Mouse (Mus musculus) layer of hippocampus, adult 9-10 months (tissue): Measurements from ENCODE around the gene Lrp11.

Experiments used
- DNase-seq: peaks from one replicate; pipeline ENCODE4 v3.0.0; 2022; ENCODE audit warnings: low spot score

The Lrp11 gene

DNA sequence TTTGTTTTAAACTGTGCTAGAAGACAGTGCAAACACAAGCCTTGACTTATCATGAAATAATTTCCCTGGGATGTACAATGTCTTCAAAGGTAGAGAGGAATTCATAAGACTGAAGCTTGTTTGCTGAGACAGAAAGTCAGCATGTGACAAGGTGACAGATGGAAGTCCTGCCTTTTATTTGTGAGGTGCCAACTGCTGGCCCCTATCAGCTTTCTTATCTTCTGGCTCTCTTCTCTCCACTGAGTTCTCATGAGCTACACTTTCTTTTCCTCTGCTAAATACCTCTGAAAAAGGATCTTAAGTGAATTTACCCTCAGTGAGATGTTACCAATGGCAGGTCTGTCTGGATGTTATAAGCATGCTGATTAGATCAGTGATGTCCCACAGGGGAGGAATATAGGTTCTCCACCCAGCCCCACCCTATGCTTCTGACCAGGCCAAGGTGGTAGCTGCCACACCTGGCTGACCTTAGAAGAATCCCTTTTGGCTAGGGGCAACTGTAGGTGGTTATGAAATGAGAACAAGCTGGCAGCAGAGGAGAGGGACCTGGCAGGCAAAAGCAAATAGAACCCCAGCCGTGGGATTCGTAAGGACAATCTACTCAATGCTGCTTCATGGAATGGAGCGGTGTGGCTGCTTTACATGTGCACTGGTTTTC lies 34.4 kb downstream of the Lrp11 start:
- DNase-seq: no peak

GRCm38 (mm10) chr10:7629092-7629491 lies 39.5 kb downstream of the Lrp11 start:
- no peak for DNase-seq

DNA sequence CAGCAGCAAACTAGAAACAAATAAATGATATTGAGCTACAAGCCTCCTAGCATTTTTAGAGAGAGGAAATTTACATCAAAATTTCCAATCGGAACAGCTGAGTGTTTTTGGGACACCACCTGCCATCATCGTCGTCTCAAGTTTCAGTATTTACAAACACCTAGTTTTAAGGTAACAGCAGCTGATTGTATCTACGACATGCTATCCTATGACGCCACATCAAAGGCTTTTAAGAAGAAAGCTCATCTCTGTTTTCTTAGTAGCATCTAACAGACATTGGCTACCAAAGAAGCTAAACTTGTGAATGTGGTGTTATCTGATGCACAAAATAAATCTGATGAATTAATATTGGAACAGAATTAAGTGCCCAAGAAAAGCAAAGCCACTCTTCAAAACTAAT lies 40.7 kb downstream of the Lrp11 start:
- DNase-seq: no peak

GRCm38 (mm10) chr10:7630951-7631720 lies 41.5 kb downstream of the Lrp11 start:
- DNase-seq: no peak

GRCm38 (mm10) chr10:7640366-7640765 lies 50.8 kb downstream of the Lrp11 start:
- no peak for DNase-seq

DNA sequence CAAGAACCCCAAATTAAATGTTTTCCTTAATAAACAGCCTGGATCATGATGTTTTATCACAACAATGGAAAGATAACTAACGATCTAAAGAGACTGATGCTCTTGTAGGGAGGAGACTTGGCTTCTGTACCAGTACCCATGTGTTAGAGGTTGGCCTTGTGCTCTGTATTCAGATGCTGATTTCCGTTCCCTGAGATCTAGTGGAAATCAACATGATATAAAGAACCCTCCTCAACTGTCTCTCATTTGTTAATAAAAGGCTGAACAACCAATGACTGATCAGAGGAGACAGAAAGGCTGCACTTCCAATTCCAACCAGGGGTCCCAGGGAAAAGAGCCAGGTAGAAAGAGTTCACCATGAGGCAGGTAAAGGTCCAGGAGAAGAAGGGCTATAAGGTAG lies 56.3 kb downstream of the Lrp11 start:
- no peak for DNase-seq

DNA sequence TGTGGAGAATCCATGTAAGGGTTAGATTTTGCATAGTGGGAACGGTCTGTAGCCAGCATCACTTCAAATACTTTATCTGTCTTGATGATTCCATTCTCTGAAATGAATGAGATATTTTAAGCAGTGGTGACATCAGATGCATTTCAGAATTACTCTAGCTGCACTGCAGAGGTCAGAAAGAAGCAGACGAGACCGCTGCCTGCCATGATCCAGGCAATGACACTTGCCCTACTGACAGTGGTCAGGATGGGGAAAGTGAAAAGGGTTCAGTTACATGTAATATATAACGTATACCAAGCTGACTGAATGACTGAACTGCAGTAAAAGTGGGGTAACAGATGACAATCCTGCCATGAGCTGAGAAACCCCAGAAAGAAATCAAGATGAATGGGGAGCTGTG lies 59.5 kb downstream of the Lrp11 start:
- DNase-seq: no peak

DNA sequence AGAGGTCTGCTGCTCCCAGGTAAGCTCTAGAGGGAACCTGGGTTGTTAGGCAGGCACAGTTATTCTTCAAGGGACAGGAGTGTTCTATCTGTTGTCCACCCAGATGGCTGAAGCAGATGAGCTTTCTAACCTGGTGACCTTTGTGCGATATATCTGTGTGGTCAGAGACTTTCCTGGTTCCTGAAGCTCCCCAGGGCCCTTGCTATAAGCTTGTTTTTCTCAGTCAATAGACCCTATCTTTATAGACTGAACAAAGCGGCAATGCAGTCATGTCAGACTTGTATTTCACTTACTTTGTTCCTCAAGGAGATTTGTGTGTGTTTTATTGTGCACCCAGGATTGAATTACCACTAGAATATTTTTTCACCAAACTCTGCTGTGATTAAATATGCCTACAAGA lies 61.5 kb downstream of the Lrp11 start:
- no peak for DNase-seq

GRCm38 (mm10) chr10:7662471-7663141 lies 73.0 kb downstream of the Lrp11 start:
- DNase-seq: peak; percentile 47

DNA sequence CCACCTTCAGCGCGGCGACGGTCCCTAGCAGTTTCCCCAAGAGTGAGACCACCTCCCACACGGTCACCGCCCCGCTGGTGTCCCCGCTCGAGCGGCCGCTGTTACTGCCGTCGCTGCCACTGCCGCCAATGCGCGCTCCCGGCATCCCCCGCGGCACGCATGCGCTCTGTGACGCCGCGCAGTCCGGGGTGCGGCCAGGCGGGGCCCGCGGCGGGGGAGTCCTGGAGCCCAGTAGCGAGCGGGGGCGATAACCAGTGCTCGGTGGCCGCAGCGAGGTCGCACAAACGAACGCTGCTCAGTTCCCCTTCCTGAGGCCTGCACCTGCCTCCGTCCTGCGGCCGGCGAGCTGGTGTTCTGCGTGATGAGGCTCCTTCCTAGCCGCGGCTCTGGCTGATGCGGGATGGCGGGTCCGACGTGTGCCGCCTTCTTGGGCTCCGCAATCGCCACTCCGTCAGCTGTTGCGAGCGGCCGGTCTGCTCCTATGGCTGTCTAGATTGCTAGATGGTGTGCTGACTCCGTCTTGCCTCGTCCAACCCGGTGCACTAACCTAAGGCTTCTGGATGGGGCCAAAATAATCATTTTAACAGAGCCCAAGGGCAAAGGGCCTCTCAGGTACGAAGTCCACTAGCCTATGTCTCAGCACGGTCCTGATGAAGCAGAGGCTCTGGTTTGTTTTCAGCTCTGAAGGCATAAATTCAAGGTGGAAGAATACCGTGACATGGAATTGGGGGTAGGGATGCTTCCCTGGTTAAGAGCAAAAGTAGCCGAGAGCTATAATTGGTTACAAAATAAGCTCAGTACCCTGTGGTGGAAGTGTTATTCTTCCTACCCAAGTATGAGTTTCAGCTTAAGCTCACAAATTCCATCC lies 73.8 kb downstream of the Lrp11 start:
- peak; percentile 77 for DNase-seq

- no peak for DNase-seq
Measured at GRCm38 (mm10) chr10:7664027-7664526, 74.5 kb downstream of the Lrp11 start.

- DNase-seq: no peak
Measured at GRCm38 (mm10) chr10:7664889-7665288, 75.3 kb downstream of the Lrp11 start.

DNA sequence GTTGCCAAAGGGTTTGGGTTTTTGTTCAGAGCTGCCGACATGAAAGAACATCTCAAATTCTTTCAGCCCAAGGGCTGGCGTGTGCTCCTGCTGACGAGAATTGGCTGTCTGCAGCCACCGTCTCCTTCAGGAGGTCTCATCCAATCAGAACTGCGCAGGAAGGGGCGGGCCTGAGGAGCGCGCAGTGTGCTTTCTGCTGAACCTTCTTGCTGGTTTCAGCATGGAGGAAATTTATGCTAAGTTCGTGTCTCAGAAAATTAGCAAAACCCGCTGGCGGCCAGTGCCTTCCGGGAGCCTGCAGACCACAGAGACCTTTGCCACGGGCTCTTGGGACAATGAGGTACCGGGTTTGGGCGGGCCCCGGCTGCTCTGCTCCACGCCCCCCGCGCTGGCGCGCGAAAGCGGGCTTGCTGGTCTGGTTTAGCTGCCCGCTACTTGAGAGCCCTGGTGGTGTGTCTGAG lies 77.8 kb downstream of the Lrp11 start, which contains the start of gene Nup43:
TSS of gene Nup43 (plus strand) at position 162 of the 461 bp plus-strand sequence.
- DNase-seq: peak; percentile 82

DNA sequence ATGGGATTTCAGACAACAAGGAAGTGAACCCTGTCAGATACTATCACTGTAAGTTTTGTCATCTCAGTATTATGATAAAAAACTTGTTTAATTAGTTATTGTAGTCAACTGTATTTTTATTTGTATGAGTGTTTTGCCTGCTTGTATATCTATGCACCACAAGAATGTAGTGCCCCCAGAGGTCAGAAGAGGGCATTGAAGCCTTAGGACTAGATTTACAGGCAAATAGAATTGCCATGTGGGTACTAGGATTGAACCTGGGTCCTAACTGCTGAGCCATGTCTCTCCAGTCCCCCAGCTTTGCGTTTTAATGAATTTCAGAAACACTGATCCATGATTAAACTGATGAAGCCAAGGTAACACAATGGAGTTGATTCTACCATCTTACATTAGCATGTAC lies 84.1 kb downstream of the Lrp11 start:
- DNase-seq: no peak
